Mouse (Mus musculus): ENCODE data around the gene Alkbh3.
A peak's percentile ranks its signal among the peaks of the same experiment; 100 is the strongest.

Alkbh3 gene

GRCm38 (mm10) chr2:94010335-94011291 is at the start of gene Alkbh3:
Gene Alkbh3 (minus strand): TSS chr2:94010807.
- DNase-seq (ENCODE audit: low spot score in 2 of 2): peak; percentile 88 to 91

GRCm38 (mm10) chr2:94059459-94059858 is 48.9 kb upstream of the Alkbh3 start:
- no peak for DNase-seq (ENCODE audit: low spot score in 2 of 2)

GRCm38 (mm10) chr2:94054813-94055212 is 44.2 kb upstream of the Alkbh3 start:
- peak in 1 of 2 experiments; percentile 14 for DNase-seq (ENCODE audit: low spot score in 2 of 2)

DNA sequence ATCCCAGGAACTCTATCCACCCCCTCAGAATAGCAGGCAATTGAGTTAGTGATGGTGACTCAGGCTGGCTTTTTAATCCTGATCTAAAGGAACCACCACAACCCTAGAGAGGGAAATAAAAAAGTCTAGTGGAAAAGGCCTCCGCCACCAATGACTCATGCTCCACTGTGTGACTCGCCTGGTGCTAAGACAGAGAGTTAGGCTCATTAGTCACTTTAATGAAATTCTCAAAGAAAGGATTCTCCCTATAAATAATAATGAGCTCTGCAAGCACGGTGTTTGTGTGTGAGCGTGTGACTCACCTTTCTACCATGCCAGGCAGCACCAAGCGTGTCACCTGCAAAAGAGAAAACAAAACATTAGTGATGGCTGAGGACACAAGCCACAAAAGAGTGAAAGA is 41.3 kb upstream of the Alkbh3 start:
- DNase-seq (ENCODE audit: low spot score in 2 of 2): no peak

GRCm38 (mm10) chr2:94050901-94051300 is 40.3 kb upstream of the Alkbh3 start:
- DNase-seq (ENCODE audit: low spot score in 2 of 2): no peak

DNA sequence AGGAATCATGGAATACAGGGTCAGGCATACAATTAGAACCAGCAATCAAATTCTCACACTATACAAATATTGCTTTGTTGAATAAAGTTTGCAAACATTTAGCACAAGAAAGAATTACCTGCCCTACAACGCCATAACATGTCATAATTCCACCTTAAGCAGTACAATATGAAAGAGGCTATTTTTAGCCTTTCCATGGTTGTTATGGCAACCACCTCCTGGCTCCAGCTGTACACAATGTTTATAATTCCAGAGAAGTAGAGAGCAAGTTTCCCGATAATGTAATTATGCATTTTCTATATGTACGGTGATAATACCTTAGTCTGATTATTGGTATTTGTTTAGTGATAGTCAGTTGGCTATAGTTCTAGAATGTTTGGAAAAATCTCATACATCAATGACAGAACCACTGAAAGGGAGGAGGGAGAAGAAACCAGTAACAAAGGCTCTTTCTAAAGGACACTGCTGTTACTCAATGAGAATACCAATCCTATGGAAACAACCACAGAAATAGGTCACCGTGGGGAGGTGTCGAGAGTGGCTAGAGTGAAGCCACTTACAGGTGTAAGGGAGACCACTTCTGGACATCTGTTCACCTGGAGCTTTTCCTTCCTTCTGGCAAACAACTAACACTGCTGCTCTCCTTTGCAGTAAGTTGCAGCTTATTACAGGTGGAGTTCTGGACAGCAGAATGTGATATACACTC is 39.0 kb upstream of the Alkbh3 start:
- no peak for DNase-seq (ENCODE audit: low spot score in 2 of 2)

GRCm38 (mm10) chr2:94048733-94049470 is 38.3 kb upstream of the Alkbh3 start:
- no peak for DNase-seq (ENCODE audit: low spot score in 2 of 2)

GRCm38 (mm10) chr2:94048271-94048670 is 37.7 kb upstream of the Alkbh3 start:
- no peak for DNase-seq (ENCODE audit: low spot score in 2 of 2)

DNA sequence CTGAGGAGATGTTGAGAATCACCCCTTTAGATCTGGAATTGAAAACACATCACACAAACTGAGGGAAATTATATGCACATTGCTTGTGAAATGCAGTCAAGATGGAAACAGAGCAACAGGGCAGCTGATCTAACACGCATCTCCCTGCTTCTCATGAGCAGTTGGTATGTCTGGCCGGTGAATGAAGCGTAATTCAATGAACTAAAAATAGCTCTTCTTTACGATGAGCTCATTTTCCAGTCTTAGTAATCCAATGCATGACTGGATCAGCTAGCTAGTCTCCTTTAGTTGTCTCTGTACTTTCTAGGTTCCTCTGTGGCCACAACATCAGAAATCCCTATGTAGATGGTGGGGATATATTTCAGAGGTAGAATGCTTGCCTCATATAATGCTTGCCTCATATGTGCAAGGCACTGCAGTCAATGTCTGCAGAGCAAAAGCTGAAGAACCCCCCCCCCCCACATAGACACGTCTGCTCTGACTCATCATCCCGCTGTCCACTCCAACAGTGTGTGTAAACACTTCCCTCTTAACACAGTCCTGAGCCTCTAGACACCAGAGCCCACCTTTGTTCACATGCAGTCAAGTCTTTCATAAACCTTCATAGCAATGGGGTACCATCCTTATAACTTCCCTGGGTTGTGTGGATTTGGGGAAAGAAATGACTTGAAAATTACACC is 34.9 kb upstream of the Alkbh3 start:
- peak in 1 of 2 experiments; percentile 10 for DNase-seq (ENCODE audit: low spot score in 2 of 2)

DNA sequence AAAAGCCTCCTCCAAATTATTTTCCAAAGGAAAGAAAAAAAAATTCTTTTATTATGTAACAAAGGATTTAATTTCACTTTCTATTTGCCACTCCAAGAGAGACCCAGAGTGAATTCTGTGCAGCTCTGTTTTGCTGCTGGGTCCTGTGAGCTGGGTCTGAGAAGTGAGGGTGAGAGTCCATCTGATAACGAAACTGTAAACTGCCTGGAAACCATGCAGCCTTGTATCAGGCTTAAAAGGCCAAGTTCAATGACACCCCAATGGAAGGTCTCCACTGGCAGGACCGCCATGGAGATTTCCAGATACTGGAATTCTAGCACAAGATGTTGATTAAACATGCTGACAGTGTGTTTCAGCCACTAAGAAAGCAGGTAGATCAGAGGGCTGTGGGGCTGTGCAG is 33.6 kb upstream of the Alkbh3 start:
- DNase-seq (ENCODE audit: low spot score in 2 of 2): no peak

DNA sequence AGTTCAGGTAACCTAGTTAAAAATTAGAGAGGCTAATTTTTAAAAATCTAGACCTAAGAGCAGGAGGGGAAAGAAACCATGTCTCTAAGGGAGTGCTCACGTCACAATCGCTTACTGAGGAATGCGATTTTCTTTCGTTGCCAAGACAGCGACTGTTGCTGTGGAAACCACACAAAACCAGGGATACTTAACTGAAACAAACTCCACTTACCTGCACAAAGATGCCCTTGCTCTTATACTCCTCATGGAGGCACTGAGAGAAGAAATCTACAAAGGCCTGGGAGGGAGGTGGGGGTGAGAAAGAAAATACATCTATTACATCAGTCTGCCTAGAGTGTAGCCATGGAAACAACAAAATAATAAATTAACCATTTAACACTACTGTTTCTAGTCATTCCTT is 33.1 kb upstream of the Alkbh3 start:
- peak in 1 of 2 experiments; percentile 7 for DNase-seq (ENCODE audit: low spot score in 2 of 2)

GRCm38 (mm10) chr2:94042461-94042860 is 31.9 kb upstream of the Alkbh3 start:
- DNase-seq (ENCODE audit: low spot score in 2 of 2): no peak

GRCm38 (mm10) chr2:94040391-94041125 is 30.0 kb upstream of the Alkbh3 start:
- no peak for DNase-seq (ENCODE audit: low spot score in 2 of 2)

DNA sequence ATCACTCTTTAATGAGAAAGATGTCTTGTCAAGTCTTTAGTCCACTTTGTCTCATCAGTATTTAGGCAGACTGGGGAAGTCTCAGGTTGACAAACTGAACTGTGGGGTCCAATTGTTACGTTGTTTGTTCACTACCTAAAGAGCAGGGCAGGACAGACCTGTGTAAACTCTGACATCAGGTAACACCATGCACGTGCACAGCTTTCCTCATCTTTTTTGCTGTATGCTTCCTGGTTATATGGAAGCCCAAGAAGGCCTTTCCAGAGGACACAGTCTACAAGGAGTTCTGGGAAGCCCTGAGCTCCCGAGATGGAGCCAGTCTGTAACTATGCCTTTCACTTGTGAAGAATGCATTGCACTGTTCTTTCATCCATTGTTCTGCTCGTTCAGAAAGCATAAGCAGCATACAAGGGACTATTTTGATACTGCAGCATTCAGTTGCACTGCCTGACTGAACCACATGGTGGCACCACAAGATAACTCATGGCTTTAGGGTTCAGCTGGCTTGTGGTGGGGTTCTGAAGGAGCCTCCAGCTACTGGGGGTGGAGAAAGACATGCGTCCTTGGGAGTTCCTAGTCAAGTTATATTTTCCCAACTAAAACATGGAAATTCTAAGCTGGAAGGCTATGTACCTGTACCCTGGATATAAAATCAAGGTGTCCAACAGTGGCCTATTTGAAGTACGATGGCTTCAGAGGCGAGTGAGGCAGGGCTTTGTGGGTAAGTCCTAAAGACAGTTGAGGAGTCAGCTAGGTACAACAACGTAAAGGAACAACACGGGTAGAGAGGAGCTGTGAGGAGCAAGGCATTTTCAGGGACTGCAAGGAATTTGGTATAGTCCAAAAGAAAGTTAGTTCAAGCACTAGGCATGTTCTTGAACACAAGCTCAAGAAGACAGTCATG is 25.1 kb upstream of the Alkbh3 start:
- DNase-seq (ENCODE audit: low spot score in 2 of 2): peak; percentile 19 to 45

DNA sequence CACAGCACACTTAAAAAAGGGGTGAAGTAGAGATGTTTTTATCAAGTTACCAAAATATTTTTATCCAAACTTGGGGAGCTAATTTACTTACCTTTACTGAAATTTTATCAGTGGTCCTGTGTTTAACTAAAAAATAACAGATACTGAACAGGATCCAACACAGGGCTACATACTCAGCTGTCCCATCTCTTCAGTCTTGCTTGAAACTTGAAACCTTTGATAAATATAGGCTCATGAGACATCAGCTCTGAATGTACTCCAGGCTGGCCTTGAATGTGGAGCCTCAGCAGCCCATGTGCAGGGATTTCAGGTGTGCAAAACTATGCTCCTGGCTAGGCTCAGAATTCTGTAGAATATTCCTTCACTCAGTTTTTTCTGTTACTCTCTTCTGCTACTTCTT is 20.0 kb upstream of the Alkbh3 start:
- DNase-seq (ENCODE audit: low spot score in 2 of 2): no peak

DNA sequence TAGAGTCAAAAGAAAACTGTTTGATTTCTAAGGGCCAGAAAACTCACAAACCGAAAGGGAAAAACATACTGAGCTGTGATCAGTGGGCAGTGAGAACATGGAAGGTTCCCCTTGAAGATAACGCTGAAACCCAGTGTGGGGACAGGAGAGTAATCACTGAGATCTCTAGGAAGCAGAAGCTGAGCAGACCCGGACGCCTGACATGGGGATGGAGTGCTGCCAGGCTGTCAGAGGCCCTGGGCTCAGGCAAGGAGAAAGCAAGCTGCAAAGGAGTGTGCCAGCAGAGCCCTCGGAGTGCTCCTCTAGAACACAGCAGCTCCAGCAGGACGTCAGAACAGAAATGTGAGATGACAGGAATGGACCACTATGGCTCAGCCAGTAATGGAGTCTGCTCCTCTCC is 14.0 kb upstream of the Alkbh3 start:
- no peak for DNase-seq (ENCODE audit: low spot score in 2 of 2)

GRCm38 (mm10) chr2:94002331-94002730 is 8.3 kb downstream of the Alkbh3 start:
- DNase-seq (ENCODE audit: low spot score in 2 of 2): peak; percentile 34 to 77

DNA sequence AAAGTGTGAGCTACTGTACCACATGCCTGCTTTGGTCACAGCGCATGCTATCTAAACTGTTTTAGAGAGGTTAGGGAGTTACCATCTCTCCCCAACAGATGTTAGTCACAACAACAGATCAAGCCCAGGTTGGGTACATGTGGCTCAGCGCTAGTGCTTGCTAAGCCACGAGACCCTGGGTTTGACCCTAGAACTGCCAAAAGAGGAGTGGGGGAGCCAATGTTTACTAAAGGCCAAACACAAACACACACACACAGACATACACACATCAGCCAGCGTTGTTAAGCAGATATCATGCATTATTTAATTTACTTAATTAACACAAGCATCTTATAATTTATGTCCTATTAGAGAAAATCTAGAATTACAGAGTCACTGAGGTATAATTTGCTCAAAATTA is 8.7 kb downstream of the Alkbh3 start:
- no peak for DNase-seq (ENCODE audit: low spot score in 2 of 2)

DNA sequence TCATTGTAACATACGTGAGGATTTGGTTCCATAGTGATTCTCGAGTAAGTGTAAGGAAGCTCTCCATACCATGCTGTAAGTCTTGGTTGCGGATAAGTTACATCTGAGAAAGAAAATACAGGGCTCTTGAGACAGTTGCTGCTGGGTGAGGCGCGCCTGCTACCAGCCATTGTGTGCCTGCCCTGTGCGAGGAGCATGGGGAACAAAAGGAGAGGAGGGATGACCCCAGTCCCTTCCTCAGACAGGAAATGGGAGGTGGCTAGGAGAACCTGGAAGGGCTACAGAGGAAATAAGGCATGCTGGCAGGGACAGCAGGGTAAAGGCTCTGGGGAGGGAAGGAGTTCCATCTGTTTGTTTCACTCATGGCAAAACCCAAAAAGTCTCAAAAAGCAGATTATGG is 9.2 kb downstream of the Alkbh3 start:
- no peak for DNase-seq (ENCODE audit: low spot score in 2 of 2)

GRCm38 (mm10) chr2:93996254-93996653 is 14.4 kb downstream of the Alkbh3 start, which contains the start of gene Gm27027:
Gene Gm27027 (minus strand): TSS chr2:93996354.
- no peak for DNase-seq (ENCODE audit: low spot score in 2 of 2)

All from heart, adult 9 months (tissue).